Mouse (Mus musculus) embryonic facial prominence, embryonic 15.5 days (tissue): ENCODE data around the gene Zkscan3. TPM values are rescaled to one million over a fixed set of nuclear protein-coding genes. Genes with fewer than 3 reads are reported as not detected.

Experiments
- ATAC-seq: fragments of 200-750 bp; cut with Nextera tagmentation; 2 replicates; pipeline ENCODE4 v1.8.0; 2017; ENCODE audit warnings: low read depth, moderate TSS enrichment; ENCODE audit not compliant: insufficient number of reproducible peaks, low FRiP score, low TSS enrichment
- H3K27ac ChIP-seq: fragments of 300-500 bp; sonication (generic); replicated peaks from 2 replicates; pipeline ENCODE4 v1.5.1; 2015; ENCODE audit warnings: mild to moderate bottlenecking, inconsistent platforms
- H3K27me3 ChIP-seq: fragments of 300-500 bp; sonication (generic); 2 replicates; pipeline ENCODE4 v1.6.1; 2015; ENCODE audit warnings: inconsistent platforms
- H3K36me3 ChIP-seq: fragments of 300-500 bp; sonication (generic); 2 replicates; pipeline ENCODE4 v1.6.1; 2015; ENCODE audit warnings: mild to moderate bottlenecking, inconsistent platforms
- H3K4me1 ChIP-seq: fragments of 300-500 bp; sonication (generic); 2 replicates; pipeline ENCODE4 v1.6.1; 2015; ENCODE audit warnings: inconsistent platforms
- H3K4me2 ChIP-seq: fragments of 300-500 bp; sonication (generic); replicated peaks from 2 replicates; pipeline ENCODE4 v1.6.1; 2015; ENCODE audit warnings: mild to moderate bottlenecking, inconsistent platforms
- H3K4me3 ChIP-seq: fragments of 300-500 bp; sonication (generic); replicated peaks from 2 replicates; pipeline ENCODE4 v1.5.1; 2015; ENCODE audit warnings: mild to moderate bottlenecking, inconsistent platforms
- H3K9ac ChIP-seq: fragments of 300-500 bp; sonication (generic); 2 replicates; pipeline ENCODE4 v1.6.1; 2015; ENCODE audit warnings: inconsistent platforms
- H3K9me3 ChIP-seq: fragments of 300-500 bp; sonication (generic); replicated peaks from 2 replicates; pipeline ENCODE4 v1.6.1; 2016; ENCODE audit warnings: inconsistent platforms
- WGBS: fragments of 180-500 bp; shearing (Covaris S2); methylation state at CpG from one replicate; pipeline ENCODE4 v1.1.7; 2015; 5-methylcytosine and 5-hydroxymethylcytosine counted together
- polyA plus RNA-seq: library from polyadenylated mRNA; unstranded; fragments of >200 nt; fragmentation: Nextera tagmentation; extraction: Ambion mirVana; gene quantifications from 2 replicates; pipeline ENCODE4 v1.2.1, GENCODE M21; 2015

Gene Zkscan3
- 83.5 and 86.6 TPM in 2 replicates for polyA plus RNA-seq

DNA sequence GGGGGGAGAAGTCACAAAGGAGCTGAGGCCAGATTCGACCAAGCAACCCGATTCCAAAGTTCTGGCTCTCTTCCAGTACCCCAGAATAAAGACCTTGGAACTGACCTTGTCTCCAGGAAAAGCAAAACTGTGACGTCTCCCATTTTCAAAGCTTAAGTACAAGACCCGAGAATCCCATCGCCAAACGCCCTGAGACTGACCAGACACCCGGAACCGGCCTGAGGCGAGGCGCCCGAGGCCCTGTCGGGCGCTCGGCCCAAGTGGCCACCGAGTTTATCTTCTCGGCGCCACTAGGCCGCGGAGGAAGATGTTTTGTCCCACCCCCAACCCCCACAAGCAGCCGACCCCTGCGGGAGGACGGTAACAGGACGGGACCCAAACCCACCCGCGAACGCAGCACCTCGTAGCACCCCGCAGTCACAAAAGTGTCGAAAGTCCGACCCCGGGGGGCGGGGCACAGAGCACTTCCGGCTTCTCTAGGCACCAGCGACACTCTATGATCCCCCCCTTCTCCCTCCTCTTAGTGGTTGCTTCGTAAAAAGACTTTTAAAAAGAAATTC lies at the start of gene Zkscan3:
Gene Zkscan3 (minus strand): TSS at position 469 of the 560 bp plus-strand sequence.
- peak within 1 kb of the TSS; percentile 81 for H3K9ac ChIP-seq
- H3K36me3 ChIP-seq, result peaks cover 12% of the 10 kb centered on the region
- no peaks in the 10 kb centered on the region for H3K9me3 ChIP-seq
- peak; percentile 90 for ATAC-seq
- H3K27ac ChIP-seq, result peak within 1 kb of the TSS; percentile 66
- peak within 1 kb of the TSS; percentile 89 for H3K4me3 ChIP-seq
- WGBS, result under 1% methylated on average over 35 of the region's 35 CpGs
- H3K27me3 ChIP-seq, result no peaks in the 10 kb centered on the region
- peaks cover 11% of the 10 kb centered on the region for H3K4me1 ChIP-seq
- peak within 1 kb of the TSS; percentile 52 for H3K4me2 ChIP-seq

DNA sequence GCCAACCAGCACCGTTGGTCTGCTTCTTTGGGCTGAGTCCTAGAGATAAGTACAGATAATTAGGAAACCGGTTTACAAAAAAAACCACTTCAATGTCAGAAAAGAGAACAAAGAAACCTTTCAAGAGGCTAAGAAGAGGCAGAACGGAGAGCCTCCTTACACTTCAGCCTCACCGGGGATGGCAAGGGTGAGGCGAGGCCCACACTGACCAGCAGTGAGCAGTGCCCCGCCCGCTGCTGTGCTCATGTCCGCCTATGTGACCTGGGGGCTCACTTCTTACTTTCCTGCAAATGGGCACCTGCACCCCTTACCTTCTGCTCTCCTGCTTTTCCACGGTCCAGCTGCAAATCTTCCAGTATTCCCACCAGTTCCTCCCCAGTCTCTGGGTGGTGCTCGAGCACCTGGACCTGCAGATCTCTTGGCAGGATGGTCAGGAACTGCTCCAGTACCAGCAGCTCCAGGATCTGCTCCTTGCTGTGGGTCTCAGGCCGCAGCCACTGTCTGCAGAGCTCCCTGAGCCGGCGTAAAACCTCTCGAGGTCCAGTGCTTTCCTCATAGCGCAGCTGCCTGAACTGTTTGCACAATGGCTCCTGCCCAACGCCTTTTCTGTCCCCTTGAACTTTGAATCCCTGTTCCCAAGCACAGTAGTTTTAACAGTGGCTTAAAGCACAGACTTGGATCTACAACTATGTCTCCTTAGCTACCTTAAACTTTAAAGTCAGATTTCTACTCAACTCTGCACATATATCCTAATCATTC lies 45.5 kb upstream of the Zkscan3 start:
- WGBS, result 74% methylated on average over 16 of the region's 16 CpGs
- Histone ChIP-seq H3K9ac (no peak overlapping the region), H3K4me1 (peaks cover 12% of the 10 kb centered on the region; the same call in 1 of the 2 replicates), H3K27ac (no peak overlapping the region), H3K27me3 (no peaks in the 10 kb centered on the region), H3K36me3 (peaks cover 55% of the 10 kb centered on the region), H3K4me3 (no peak overlapping the region), H3K9me3 (no peaks in the 10 kb centered on the region), H3K4me2 (no peak overlapping the region)
- ATAC-seq, result no peak

- H3K27me3 ChIP-seq, result no peaks in the 10 kb centered on the region
- H3K27ac ChIP-seq, result no peak overlapping the region
- H3K36me3 ChIP-seq, result peaks cover 56% of the 10 kb centered on the region
- H3K9me3 ChIP-seq, result no peaks in the 10 kb centered on the region
- WGBS, result 87% methylated on average over 9 of the region's 9 CpGs
- H3K4me3 ChIP-seq, result no peak overlapping the region
- 0 out of 2 replicates have a peak, but pooled peaks cover under 1% of the 10 kb centered on the region for H3K4me1 ChIP-seq
- no peak for ATAC-seq
- H3K9ac ChIP-seq, result no peak overlapping the region
- no peak overlapping the region for H3K4me2 ChIP-seq
Observed at GRCm38 (mm10) chr13:21446796-21447195, 44.2 kb upstream of the Zkscan3 start.

DNA sequence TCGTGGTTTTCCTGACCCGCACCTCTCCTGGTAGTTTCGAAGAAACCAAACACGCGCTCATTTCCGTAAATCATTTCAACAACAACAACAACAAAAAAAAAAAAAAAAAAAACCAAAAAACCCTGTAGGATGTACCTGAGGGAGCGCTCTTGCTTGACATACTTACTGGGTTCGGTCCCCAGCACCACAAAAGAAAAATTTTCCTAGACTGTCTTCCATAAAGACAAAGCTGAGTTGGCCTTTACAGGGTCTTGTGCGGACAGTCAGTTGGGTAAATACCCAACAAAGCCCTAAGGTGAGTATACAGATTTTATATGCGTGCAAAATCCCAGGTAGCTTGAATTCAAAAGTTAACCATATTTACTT lies 38.6 kb upstream of the Zkscan3 start:
- H3K27ac ChIP-seq, result peak overlapping the region; percentile 82
- no peaks in the 10 kb centered on the region for H3K9me3 ChIP-seq
- ATAC-seq, result no peak
- H3K36me3 ChIP-seq, result peaks cover 26% of the 10 kb centered on the region
- peak overlapping the region; percentile 48; the same call in 1 of the 2 replicates for H3K9ac ChIP-seq
- H3K27me3 ChIP-seq, result no peaks in the 10 kb centered on the region
- peak overlapping the region; percentile 59 for H3K4me3 ChIP-seq
- peak overlapping the region; percentile 81 for H3K4me2 ChIP-seq
- WGBS, result 14% methylated on average over 10 of the region's 10 CpGs
- H3K4me1 ChIP-seq, result peaks cover 8% of the 10 kb centered on the region; the same call in 1 of the 2 replicates

DNA sequence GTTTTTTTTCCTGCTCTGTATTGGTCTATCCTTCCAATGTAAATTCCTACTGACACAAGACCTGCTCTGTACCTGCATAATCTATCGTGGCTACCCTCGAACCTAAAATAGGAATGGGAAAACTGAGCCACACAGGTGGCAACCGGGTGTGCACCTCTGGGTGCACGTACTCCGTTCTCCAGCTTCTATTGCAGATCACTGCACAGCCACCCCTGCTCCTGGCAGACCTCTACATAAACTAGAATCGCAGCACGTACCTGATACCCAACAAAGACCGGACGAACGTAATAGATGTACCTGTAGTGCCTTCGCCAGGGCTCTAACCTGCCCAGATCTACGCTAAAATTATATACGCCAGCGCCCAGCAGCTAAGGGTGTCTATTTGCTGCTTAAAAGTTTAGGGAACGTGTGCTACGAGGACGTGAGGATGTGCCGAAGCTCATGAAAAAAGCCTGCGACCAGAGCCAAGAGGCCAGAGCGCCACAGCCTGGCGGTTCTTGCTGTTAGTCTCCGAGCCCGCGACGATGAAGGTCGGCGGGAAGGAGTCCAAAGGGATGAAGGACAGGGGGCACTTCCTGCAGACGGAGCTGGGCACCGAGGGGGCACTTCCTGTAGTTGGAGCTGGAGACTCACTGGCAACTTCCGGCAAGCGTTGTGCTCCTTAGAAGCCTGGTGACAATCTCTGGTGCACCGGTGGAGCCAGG lies 38.1 kb upstream of the Zkscan3 start, which contains the start of gene Pgbd1:
Gene Pgbd1 (minus strand): TSS at position 556 of the 704 bp plus-strand sequence.
- Histone ChIP-seq H3K9me3 (no peaks in the 10 kb centered on the region), H3K4me3 (peak within 1 kb of the TSS; percentile 59), H3K27ac (peak within 1 kb of the TSS; percentile 82), H3K9ac (peak within 1 kb of the TSS; percentile 48), H3K36me3 (peaks cover 25% of the 10 kb centered on the region), H3K4me1 (peaks cover 8% of the 10 kb centered on the region; the same call in 1 of the 2 replicates), H3K27me3 (no peaks in the 10 kb centered on the region), H3K4me2 (peak within 1 kb of the TSS; percentile 81)
- ATAC-seq, result peak; percentile 80
- under 1% methylated on average over 32 of the region's 32 CpGs for WGBS

DNA sequence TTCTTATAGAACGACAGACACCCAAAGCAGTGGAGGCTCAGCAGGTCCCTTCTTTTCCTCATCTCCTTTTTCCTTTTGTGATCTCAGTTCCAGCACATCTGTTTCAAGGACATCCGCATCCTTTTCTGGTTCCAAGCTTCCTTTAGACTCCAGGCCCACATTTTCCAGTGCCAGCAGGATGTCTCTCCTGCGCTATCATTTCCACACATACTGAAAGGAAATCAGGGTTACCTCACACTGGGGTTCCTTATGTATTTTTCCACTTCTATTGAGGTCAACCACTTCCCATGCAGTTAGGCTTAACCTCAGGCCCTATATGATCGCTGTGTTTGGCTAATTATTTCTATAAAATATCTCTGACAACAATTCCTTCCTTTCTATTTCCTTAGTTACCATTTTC lies 32.9 kb upstream of the Zkscan3 start:
- Histone ChIP-seq H3K27ac (no peak overlapping the region), H3K27me3 (no peaks in the 10 kb centered on the region), H3K36me3 (no peaks in the 10 kb centered on the region), H3K9ac (no peak overlapping the region), H3K4me3 (no peak overlapping the region), H3K4me1 (peaks cover 8% of the 10 kb centered on the region; the same call in 1 of the 2 replicates), H3K4me2 (no peak overlapping the region), H3K9me3 (no peaks in the 10 kb centered on the region)
- ATAC-seq, result no peak
- WGBS, result 85% methylated on average over 4 of the region's 4 CpGs

DNA sequence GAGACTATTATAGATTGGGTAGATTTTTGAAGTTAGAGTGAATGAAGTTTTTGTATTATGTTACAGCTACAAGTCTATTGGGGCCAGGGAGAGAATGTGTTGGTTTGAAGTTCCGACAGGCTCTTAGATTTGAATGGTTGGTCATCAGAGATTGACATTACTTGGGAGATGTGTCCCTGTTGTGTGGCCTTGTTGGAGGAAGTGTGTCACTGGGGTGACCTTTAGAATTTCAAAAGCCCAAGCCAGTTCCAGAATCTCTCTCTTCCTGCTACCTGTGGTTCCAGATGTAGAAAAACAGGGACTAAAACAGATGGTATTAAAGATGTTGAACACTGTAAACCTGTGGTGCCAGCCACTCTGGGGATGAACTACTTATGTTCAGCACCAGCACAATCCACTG lies 25.1 kb upstream of the Zkscan3 start:
- H3K9me3 ChIP-seq, result no peaks in the 10 kb centered on the region
- no peaks in the 10 kb centered on the region for H3K36me3 ChIP-seq
- H3K27me3 ChIP-seq, result no peaks in the 10 kb centered on the region
- H3K27ac ChIP-seq, result no peak overlapping the region
- H3K4me2 ChIP-seq, result no peak overlapping the region
- ATAC-seq, result no peak
- WGBS, result 100% methylated on average over 1 of the region's 1 CpGs
- H3K4me3 ChIP-seq, result no peak overlapping the region
- H3K4me1 ChIP-seq, result no peaks in the 10 kb centered on the region
- H3K9ac ChIP-seq, result no peak overlapping the region

DNA sequence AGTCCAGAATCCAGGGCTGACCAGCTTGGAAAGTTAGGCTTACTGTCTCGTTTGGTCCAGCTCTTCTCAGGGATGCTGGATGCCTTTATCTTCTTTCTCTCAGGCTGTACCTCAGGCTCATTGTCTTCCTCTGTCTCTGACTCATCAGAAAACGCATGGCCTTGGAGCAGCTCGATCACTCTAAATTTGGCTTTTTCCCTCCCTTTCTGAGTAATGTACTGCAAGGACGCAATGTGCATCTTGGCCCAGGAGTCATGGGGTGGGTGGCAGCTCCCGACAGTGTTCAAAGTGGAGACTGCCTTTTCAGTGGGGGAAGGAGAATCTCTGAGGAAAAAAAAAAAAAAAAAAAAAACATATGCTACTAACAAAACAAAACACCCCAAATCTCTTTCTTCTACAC lies 20.7 kb upstream of the Zkscan3 start:
- no peak for ATAC-seq
- Histone ChIP-seq H3K27ac (no peak overlapping the region), H3K9ac (no peak overlapping the region), H3K36me3 (no peaks in the 10 kb centered on the region), H3K9me3 (no peaks in the 10 kb centered on the region), H3K4me3 (no peak overlapping the region), H3K4me1 (0 out of 2 replicates have a peak, but pooled peaks cover 4% of the 10 kb centered on the region), H3K27me3 (no peaks in the 10 kb centered on the region), H3K4me2 (no peak overlapping the region)
- 68% methylated on average over 5 of the region's 5 CpGs for WGBS

DNA sequence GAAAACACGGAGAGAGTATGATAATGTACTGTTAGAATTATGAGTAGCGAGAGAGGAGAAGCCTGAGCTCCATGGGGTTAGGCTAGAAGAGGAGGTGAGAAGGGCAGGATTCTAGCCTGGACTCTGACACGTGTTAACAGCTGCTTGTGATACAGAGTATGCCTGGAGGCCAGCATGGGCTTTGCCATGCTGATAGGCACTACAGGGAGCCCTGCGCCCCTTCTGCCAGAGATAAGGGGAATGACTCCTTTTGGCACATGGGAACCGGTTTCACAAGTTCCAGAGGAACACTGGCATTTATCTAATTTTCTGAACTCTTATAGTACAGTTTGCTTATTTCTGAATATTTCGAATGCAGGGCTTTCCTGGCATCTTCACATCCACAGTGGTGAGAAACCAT lies 16.3 kb upstream of the Zkscan3 start:
- 48% methylated on average over 6 of the region's 6 CpGs for WGBS
- Histone ChIP-seq H3K4me1 (0 out of 2 replicates have a peak, but pooled peaks cover 4% of the 10 kb centered on the region), H3K4me3 (no peak overlapping the region), H3K9ac (no peak overlapping the region), H3K27ac (no peak overlapping the region), H3K9me3 (no peaks in the 10 kb centered on the region), H3K36me3 (no peaks in the 10 kb centered on the region), H3K4me2 (no peak overlapping the region), H3K27me3 (no peaks in the 10 kb centered on the region)
- ATAC-seq, result no peak

DNA sequence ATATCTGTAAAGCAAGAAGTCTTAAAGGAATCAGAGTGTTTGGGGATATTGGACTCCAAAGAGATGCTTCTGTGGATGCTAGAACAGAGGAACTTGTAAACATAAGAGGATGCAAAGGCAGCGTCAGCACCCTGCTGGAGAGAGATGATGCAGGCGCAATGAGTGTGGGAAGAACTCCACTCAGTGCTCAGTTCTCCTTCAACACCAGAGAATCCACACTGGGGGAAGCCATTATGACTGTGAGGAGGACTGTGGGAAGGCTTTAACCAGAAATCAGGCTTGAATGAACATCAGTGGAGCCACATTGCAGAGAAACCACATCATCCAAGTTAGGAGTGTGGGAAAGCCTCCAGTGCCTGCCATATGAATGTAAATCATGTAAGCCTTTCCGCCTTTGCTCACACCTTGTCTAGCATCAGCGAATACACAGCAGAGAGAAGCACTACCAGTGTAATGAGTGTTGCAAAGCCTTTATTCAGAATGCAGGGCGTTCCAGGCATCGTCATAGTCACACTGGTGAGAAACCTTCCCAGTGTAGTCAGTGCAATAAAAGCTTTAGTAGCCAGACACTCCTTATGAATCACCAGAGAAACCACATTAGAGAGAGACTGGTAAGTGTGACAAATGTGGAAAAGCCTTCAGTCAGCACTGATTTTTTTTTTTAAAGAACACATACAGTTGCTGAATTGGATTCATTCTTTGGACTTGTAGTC lies 14.9 kb upstream of the Zkscan3 start:
- Histone ChIP-seq H3K4me3 (no peak overlapping the region), H3K36me3 (no peaks in the 10 kb centered on the region), H3K27me3 (no peaks in the 10 kb centered on the region), H3K9ac (no peak overlapping the region), H3K27ac (no peak overlapping the region), H3K4me2 (no peak overlapping the region), H3K9me3 (no peaks in the 10 kb centered on the region), H3K4me1 (0 out of 2 replicates have a peak, but pooled peaks cover 4% of the 10 kb centered on the region)
- WGBS, result 66% methylated on average over 6 of the region's 6 CpGs
- no peak for ATAC-seq

DNA sequence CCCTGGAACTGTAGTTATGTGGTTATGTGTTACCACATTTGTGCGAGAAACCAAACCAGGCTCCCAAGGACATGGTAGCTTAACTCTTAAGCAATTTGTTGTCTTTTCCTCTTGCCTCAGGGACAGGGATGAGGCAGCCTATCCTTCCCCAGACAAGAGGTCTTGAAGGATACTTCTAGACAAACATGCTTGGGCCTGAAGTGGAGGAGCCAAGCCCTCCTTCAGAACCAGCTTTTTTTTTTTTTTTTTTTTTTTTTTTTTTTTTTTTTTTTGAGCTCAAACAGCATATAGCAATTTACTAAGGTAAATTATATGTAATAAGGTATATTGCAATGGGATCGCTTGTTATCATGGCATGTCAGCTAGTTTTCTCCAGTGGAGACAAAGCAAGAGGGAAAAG lies 13.2 kb upstream of the Zkscan3 start:
- H3K9me3 ChIP-seq, result no peaks in the 10 kb centered on the region
- no peak overlapping the region for H3K27ac ChIP-seq
- no peak overlapping the region for H3K4me3 ChIP-seq
- H3K4me1 ChIP-seq, result 0 out of 2 replicates have a peak, but pooled peaks cover 4% of the 10 kb centered on the region
- no peak overlapping the region for H3K4me2 ChIP-seq
- H3K36me3 ChIP-seq, result no peaks in the 10 kb centered on the region
- no peaks in the 10 kb centered on the region for H3K27me3 ChIP-seq
- no peak overlapping the region for H3K9ac ChIP-seq
- no peak for ATAC-seq
- 68% methylated on average over 2 of the region's 2 CpGs for WGBS
